9 mouse cellular contexts compared by ENCODE assay signal in the genomic region with DNA sequence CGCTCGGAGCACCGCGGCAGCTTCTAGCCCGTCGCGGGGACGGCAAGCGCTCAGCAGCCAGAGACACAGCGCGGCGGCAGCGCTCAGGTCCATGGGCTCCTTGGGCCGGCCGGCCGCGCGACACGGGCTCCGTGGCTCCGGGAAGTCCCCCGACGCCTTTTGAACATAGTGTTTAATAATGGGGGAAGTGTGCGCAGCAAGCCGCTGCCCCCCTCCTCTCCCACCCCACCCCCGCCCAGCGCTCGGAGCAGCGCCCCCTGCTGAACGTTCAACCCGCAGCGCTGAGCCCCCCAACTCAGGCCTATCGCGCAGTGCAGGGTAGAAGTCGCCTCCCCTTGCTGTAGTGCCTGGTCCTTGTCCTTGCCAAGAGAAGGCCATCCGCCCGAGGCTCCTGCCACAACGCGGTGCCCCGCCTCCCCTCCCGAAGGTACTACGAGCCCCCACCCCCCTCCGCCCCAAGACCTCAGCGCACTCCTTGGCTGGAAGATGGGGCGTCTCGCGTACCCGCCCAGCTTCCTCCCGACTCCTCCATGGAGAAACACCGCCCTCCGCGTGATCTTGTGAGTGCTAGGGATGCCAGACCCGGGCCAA. TPM values are rescaled to one million over a fixed set of nuclear protein-coding genes. Genes with fewer than 3 reads are reported as not detected.
DNase-seq lines count a peak whose midpoint lies in the region; ATAC-seq and TF ChIP-seq lines count a peak whose summit lies in the region.
"Had no signal": no experiment of that assay in that cellular context is flagged by ENCODE, and none has a peak within 500 bp of the region (broad histone marks: within the 10 kb centered on the region; RNA-seq: fewer than 3 reads in every experiment).

Gene Gdf7, minus strand, starts transcription at position 114 of the 591 bp plus-strand sequence.

- intact Hi-C loops in left cerebral cortex, adult 2 months (cut with DNase I) = no loop called here
- intact Hi-C loops in left cerebral cortex, postnatal 25 days (cut with DNase I) = no loop called here

- peaks cover 55% of the 10 kb centered on the region for H3K4me1 ChIP-seq in embryonic facial prominence, embryonic 13.5 days
- H3K4me1 ChIP-seq in neural tube, embryonic 15.5 days = peaks cover 37% of the 10 kb centered on the region

- ATAC-seq in embryonic facial prominence, embryonic 13.5 days (ENCODE audit: insufficient number of reproducible peaks, insufficient read depth, low FRiP score, low TSS enrichment, low read depth) = peak; percentile 45; the same call in 1 of the 2 replicates
- peak; percentile 42; the same call in 1 of the 2 replicates for ATAC-seq in neural tube, embryonic 15.5 days (ENCODE audit: low FRiP score)
- no peak for ATAC-seq in erythroblast, adult 5-6 weeks (replicated peaks; ENCODE audit: low FRiP score, poor library complexity, severe bottlenecking)

- H3K27me3 ChIP-seq in embryonic facial prominence, embryonic 13.5 days = peaks cover 94% of the 10 kb centered on the region
- H3K27me3 ChIP-seq in neural tube, embryonic 15.5 days (replicated peaks) = peaks cover 94% of the 10 kb centered on the region

- TF ChIP-seq CTCF in left cerebral cortex, adult 2 months (IDR thresholded peaks at IDR 0.05) = peak; percentile 38

- peak within 1 kb of the TSS; percentile 39 for H3K4me3 ChIP-seq in left cerebral cortex, adult 2 months
- peak within 1 kb of the TSS; percentile 60 for H3K4me3 ChIP-seq in embryonic facial prominence, embryonic 13.5 days
- peak within 1 kb of the TSS; percentile 44 for H3K4me3 ChIP-seq in neural tube, embryonic 15.5 days (replicated peaks)

- no peaks in the 10 kb centered on the region for H3K36me3 ChIP-seq in embryonic facial prominence, embryonic 13.5 days
- no peaks in the 10 kb centered on the region for H3K36me3 ChIP-seq in neural tube, embryonic 15.5 days

- no peak within 1 kb of the TSS for H3K27ac ChIP-seq in left cerebral cortex, adult 2 months
- H3K27ac ChIP-seq in embryonic facial prominence, embryonic 13.5 days = 0 out of 2 replicates have a peak within 1 kb of the TSS, but pooled peaks have one; percentile 57
- no peak within 1 kb of the TSS for H3K27ac ChIP-seq in neural tube, embryonic 15.5 days (replicated peaks)
- H3K27ac ChIP-seq: macrophage had no signal

- H3K9ac ChIP-seq in embryonic facial prominence, embryonic 13.5 days = peak within 1 kb of the TSS; percentile 74
- H3K9ac ChIP-seq in neural tube, embryonic 15.5 days (replicated peaks) = peak within 1 kb of the TSS; percentile 47

- H3K9me3 ChIP-seq in embryonic facial prominence, embryonic 13.5 days = no peaks in the 10 kb centered on the region
- no peaks in the 10 kb centered on the region for H3K9me3 ChIP-seq in neural tube, embryonic 15.5 days (replicated peaks)

- 2% methylated on average over 52 of the region's 53 CpGs for WGBS in embryonic facial prominence, embryonic 13.5 days
- WGBS in neural tube, embryonic 15.5 days = under 1% methylated on average over 51 of the region's 53 CpGs

- DNase-seq in left cerebral cortex, adult 2 months (ENCODE audit: extremely low spot score in 1 of 2, low spot score in 2 of 2) = no peak
- no peak for DNase-seq in left cerebral cortex, postnatal 25 days (ENCODE audit: low spot score in 2 of 2)
- peak; percentile 41 for DNase-seq in kidney, postnatal 14 days
- no peak for DNase-seq in c-Kit-positive CD71-positive TER-119-positive erythroid progenitor cells, embryonic 14.5 days (ENCODE audit: low spot score)
- DNase-seq in adrenal gland, postnatal 10 days = no peak

- peak within 1 kb of the TSS; percentile 86 for H3K4me2 ChIP-seq in embryonic facial prominence, embryonic 13.5 days
- H3K4me2 ChIP-seq in neural tube, embryonic 15.5 days = peak within 1 kb of the TSS; percentile 85

RNA-seq across cellular contexts. Expression of gene Gdf7, which starts in this region (rescaled TPM):
- total RNA-seq in left cerebral cortex, adult 2 months (2021) = 1 to 10 TPM in 1 of 2 experiments, under 1 TPM in 1; 0.66 to 1.1 TPM
- total RNA-seq in left cerebral cortex, postnatal 25 days (2021) = under 1 TPM; 0.71 to 0.85 TPM
- polyA plus RNA-seq in embryonic facial prominence, embryonic 13.5 days (2015; fragmentation: Nextera tagmentation; extraction: Ambion mirVana) = 1.6 and 2.1 TPM in 2 replicates
- polyA plus RNA-seq in neural tube, embryonic 15.5 days (2015; fragmentation: Nextera tagmentation; extraction: Ambion mirVana) = 0.14 TPM in 1 of 2 replicates, not detected in the other
- not detected in 2 replicates for total RNA-seq in erythroblast, adult 5-6 weeks (2015; ENCODE audit: low replicate concordance)
- not detected in 2 replicates for total RNA-seq in erythroblast, adult 5-6 weeks (2017; ENCODE audit: low replicate concordance)
- total RNA-seq in adrenal gland, postnatal 10 days (2021) = under 1 TPM in 1 of 2 experiments, not detected in 1; 0.18 TPM
- polyA plus RNA-seq: macrophage had no signal

Comparison
In these comparisons a context has a peak if more than half of its experiments do, and no peak if none do; other contexts are left out.
1. Peak in ATAC-seq, H3K4me3 ChIP-seq, H3K9ac ChIP-seq and H3K4me2 ChIP-seq in neural tube, embryonic 15.5 days; RNA of the gene not detected or under 1 TPM.